Mouse (Mus musculus) neural tube, embryonic 14.5 days (tissue): ENCODE measurements around the gene Meis2. TPM values are rescaled to one million over a fixed set of nuclear protein-coding genes. Genes with fewer than 3 reads are reported as not detected.

Experiments
- ATAC-seq: fragments of 200-750 bp; cut with Nextera tagmentation; 2 replicates; pipeline ENCODE4 v1.8.0; 2017; ENCODE audit warnings: low read depth, mild to moderate bottlenecking, moderate TSS enrichment, moderate library complexity
- H3K27ac ChIP-seq: fragments of 300-500 bp; sonication (generic); 2 replicates; pipeline ENCODE4 v1.5.1; 2014; ENCODE audit warnings: low read depth, mild to moderate bottlenecking, control low read depth, low read length, moderate library complexity, mixed read lengths
- H3K27me3 ChIP-seq: fragments of 300-500 bp; sonication (generic); 2 replicates; pipeline ENCODE4 v1.6.1; 2014; ENCODE audit warnings: low read length; ENCODE audit not compliant: control insufficient read depth, insufficient read depth
- H3K36me3 ChIP-seq: fragments of 300-500 bp; sonication (generic); 2 replicates; pipeline ENCODE4 v1.6.1; 2014; ENCODE audit warnings: low read length, mixed read lengths; ENCODE audit not compliant: control insufficient read depth, insufficient read depth
- H3K4me1 ChIP-seq: fragments of 300-500 bp; sonication (generic); 2 replicates; pipeline ENCODE4 v1.6.1; 2014; ENCODE audit warnings: low read length; ENCODE audit not compliant: control insufficient read depth, insufficient read depth
- H3K4me2 ChIP-seq: fragments of 300-500 bp; sonication (generic); 2 replicates; pipeline ENCODE4 v1.6.1; 2014; ENCODE audit warnings: mild to moderate bottlenecking, low read depth, low read length, control low read depth
- H3K4me3 ChIP-seq: fragments of 300-500 bp; sonication (generic); 2 replicates; pipeline ENCODE4 v1.5.1; 2014; ENCODE audit warnings: low read depth, low read length, control low read depth, mixed read lengths
- H3K9ac ChIP-seq: fragments of 300-500 bp; sonication (generic); replicated peaks from 2 replicates; pipeline ENCODE4 v1.6.1; 2014; ENCODE audit warnings: low read depth, mild to moderate bottlenecking, control low read depth, low read length, mixed read lengths
- H3K9me3 ChIP-seq: fragments of 300-500 bp; sonication (generic); 2 replicates; pipeline ENCODE4 v1.6.1; 2016; ENCODE audit warnings: low read length; ENCODE audit not compliant: control insufficient read depth
- WGBS: fragments of 180-500 bp; shearing (Covaris S2); extraction: QIAGEN DNeasy Blood & Tissue Kit; methylation state at CpG from one replicate; pipeline ENCODE4 v1.1.7; 2014; 5-methylcytosine and 5-hydroxymethylcytosine counted together
- polyA plus RNA-seq: library from polyadenylated mRNA; unstranded; fragments of >200 nt; fragmentation: Nextera tagmentation; extraction: Ambion mirVana; gene quantifications from 2 replicates; pipeline ENCODE4 v1.2.1, GENCODE M21; 2014

Gene Meis2
- polyA plus RNA-seq, 1 experiment from 2014 or later, result 117 TPM

DNA sequence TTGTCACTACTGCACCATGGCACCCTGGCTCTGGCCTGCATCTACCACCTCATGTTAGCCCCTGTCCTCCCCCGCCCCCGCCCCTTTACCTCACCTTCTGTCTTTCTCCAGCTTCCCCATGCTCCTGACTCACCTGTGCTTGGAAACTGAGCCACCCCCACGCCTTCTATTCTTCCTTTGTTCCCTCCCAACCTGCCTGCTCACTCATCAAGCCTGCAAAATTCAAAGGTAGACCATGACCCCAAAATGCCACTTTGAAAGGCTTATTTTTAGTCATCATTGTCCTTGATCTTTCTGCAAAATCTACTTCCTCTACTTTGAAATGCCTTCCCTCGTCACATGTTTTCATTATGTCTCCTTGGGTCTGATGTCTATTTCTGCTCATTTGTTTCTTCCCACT, 77.2 kb downstream of the Meis2 start:
- no peaks in the 10 kb centered on the region; the same call in 1 of the 2 replicates for H3K4me1 ChIP-seq
- H3K36me3 ChIP-seq, result no peaks in the 10 kb centered on the region
- no peak overlapping the region for H3K4me2 ChIP-seq
- ATAC-seq, result no peak
- no peak overlapping the region for H3K27ac ChIP-seq
- H3K27me3 ChIP-seq, result no peaks in the 10 kb centered on the region
- H3K4me3 ChIP-seq, result no peak overlapping the region
- no peak overlapping the region for H3K9ac ChIP-seq
- no peaks in the 10 kb centered on the region for H3K9me3 ChIP-seq
- WGBS, result 94% methylated on average over 4 of the region's 4 CpGs

DNA sequence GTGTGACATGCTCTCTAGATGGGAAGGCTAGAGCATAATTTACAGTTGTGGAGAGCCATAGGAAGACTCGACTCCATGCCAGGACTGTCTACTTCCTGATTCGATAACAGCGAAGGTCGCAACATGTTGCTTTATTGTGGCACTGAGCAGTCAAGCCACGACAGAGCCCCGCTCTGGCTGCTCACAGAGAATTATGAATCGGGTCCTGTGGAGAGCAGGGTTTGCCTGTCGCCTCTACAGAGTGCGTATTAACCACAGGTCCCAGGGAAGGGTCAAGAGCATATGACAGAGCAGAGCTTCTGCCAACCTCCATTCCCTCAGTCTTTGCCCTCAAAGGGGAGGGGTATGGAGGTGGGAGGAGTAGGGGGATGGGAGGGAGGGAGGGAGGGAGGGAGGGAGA, 80.7 kb downstream of the Meis2 start:
- Histone ChIP-seq H3K9me3 (no peaks in the 10 kb centered on the region), H3K36me3 (no peaks in the 10 kb centered on the region), H3K4me1 (no peaks in the 10 kb centered on the region; the same call in 1 of the 2 replicates), H3K9ac (no peak overlapping the region), H3K4me3 (no peak overlapping the region), H3K27me3 (no peaks in the 10 kb centered on the region), H3K27ac (no peak overlapping the region), H3K4me2 (no peak overlapping the region)
- peak; percentile 55 for ATAC-seq
- 66% methylated on average over 9 of the region's 9 CpGs for WGBS

DNA sequence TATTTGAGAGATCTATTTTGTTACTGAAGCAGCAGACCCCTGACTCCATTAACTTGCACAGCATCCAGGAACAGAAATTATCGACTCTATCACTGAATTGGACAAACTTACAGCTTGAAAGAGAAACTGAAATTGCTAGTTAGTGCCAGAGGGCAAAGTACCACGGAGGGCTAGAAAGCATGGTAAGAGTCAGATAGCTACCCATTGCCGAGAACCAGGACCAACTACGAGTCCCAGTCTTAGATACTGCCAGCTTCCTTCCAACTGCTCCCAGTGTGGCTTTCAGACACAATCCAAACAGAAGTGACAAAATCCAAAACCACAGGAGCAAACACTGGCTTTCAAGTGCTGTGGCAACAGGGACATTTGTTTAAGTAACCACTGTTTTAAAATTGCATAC, 81.2 kb downstream of the Meis2 start:
- H3K9me3 ChIP-seq, result no peaks in the 10 kb centered on the region
- no peaks in the 10 kb centered on the region; the same call in 1 of the 2 replicates for H3K4me1 ChIP-seq
- H3K27me3 ChIP-seq, result no peaks in the 10 kb centered on the region
- H3K9ac ChIP-seq, result no peak overlapping the region
- no peaks in the 10 kb centered on the region for H3K36me3 ChIP-seq
- 83% methylated on average over 4 of the region's 4 CpGs for WGBS
- no peak overlapping the region for H3K27ac ChIP-seq
- no peak overlapping the region for H3K4me2 ChIP-seq
- ATAC-seq, result no peak
- no peak overlapping the region for H3K4me3 ChIP-seq

DNA sequence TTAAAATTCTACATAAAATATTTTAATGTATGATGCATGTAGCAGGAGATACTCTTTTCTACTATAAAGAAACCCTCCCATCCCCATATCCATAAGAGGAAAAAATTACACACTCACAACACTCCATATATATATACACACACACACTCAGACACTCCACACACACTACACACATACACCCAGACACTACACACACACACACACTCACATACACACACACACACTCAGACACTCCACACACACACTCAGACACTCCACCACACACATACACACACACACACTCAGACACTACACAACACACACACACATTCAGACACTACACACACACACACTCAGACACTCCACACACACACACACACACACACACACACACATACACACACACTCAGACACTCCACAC, 85.1 kb downstream of the Meis2 start:
- ATAC-seq, result no peak
- no peaks in the 10 kb centered on the region for H3K36me3 ChIP-seq
- H3K4me2 ChIP-seq, result no peak overlapping the region
- H3K9me3 ChIP-seq, result no peaks in the 10 kb centered on the region
- no peaks in the 10 kb centered on the region; the same call in 1 of the 2 replicates for H3K4me1 ChIP-seq
- no peaks in the 10 kb centered on the region for H3K27me3 ChIP-seq
- H3K4me3 ChIP-seq, result no peak overlapping the region
- H3K9ac ChIP-seq, result no peak overlapping the region
- H3K27ac ChIP-seq, result no peak overlapping the region; the same call in 1 of the 2 replicates

DNA sequence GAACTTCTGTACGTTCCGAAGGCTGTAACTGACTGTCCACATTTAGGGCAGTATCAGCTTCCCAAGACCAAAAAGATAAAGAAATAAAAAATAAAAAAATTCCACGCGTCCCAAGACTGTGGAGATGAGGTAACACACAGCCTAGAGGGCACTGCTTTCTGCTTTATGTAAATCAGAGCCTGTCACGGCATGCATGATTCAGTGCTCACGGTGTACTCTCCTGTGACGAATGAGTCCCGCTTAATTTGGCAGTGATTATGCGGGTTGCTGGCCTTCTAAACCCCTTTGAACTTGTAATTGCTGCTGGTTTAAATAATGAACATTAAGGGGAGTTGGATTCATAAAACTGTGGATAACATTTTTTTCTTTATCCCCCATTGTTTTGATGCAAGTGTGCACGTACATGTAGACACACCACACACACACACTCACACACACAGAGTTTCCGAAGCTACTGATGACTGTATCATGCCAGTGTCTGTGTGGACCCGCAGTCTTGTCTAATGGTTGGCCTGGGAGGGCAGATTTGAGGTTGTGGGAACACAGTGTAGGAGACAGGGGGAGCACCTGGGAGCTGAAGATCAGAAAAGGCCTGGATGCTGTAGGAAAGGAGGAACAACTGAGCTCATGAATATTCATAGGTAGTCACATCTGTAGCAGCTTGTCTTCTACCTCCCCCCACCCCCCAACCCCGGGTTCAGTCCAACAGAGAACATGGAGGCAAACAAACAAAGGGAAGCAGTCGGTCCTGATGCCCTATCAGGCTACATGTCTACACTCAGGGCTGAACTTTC, 85.8 kb downstream of the Meis2 start:
- H3K27me3 ChIP-seq, result no peaks in the 10 kb centered on the region
- no peak overlapping the region for H3K4me3 ChIP-seq
- H3K27ac ChIP-seq, result peak overlapping the region; percentile 34; the same call in 1 of the 2 replicates
- peak; percentile 84 for ATAC-seq
- H3K9ac ChIP-seq, result no peak overlapping the region
- H3K9me3 ChIP-seq, result no peaks in the 10 kb centered on the region
- H3K4me2 ChIP-seq, result no peak overlapping the region
- H3K4me1 ChIP-seq, result no peaks in the 10 kb centered on the region; the same call in 1 of the 2 replicates
- H3K36me3 ChIP-seq, result no peaks in the 10 kb centered on the region
- 35% methylated on average over 14 of the region's 14 CpGs for WGBS

DNA sequence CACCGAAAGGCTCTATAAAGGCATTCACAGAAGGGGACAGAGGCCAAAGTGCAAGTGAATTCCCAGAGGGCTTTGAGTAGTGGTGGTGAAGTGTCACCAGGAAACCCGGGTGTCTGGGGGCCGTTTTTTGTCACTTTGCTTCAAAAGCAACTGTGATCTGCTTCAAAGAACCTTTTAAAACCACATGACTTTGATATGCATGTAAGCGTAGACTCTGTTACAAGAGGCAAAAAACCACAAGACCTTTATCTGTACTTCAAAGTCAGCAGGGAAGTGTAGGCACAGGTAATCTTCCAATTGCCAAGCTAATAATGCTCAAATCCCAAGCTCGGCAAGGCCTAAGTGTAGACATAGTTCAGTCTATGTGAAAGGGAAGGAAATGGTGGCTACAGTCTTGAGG, 87.0 kb downstream of the Meis2 start:
- Histone ChIP-seq H3K9ac (no peak overlapping the region), H3K9me3 (no peaks in the 10 kb centered on the region), H3K4me1 (no peaks in the 10 kb centered on the region), H3K27ac (no peak overlapping the region), H3K27me3 (no peaks in the 10 kb centered on the region), H3K4me2 (no peak overlapping the region), H3K36me3 (no peaks in the 10 kb centered on the region), H3K4me3 (no peak overlapping the region)
- WGBS, result 68% methylated on average over 5 of the region's 5 CpGs
- no peak for ATAC-seq

DNA sequence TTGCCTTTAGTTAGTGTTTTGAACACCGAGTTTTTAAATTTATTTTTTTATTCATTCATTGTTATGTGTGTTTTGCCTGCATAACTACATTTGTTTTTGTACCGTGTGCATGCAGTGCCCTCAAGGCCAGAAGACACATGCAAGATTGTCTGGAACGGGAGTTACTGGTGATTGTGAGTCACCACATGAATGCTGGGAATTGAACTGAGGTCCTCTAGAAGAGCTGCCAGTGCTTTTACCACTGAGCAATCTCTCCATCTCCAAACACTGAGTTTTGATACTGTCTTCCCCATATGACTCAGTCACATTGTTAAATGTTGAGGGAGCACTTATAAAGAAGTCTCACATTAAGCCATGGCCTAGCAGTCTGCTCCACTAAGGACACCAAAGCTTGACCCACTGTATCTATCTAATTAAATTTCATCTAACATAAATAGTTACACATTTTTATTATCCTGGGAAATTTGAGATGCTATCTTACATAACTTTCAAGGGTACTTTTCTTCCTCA, 94.3 kb downstream of the Meis2 start:
- H3K9ac ChIP-seq, result no peak overlapping the region
- H3K9me3 ChIP-seq, result no peaks in the 10 kb centered on the region
- H3K36me3 ChIP-seq, result no peaks in the 10 kb centered on the region
- WGBS, result 94% methylated on average over 3 of the region's 3 CpGs
- no peaks in the 10 kb centered on the region for H3K27me3 ChIP-seq
- ATAC-seq, result no peak
- H3K4me2 ChIP-seq, result no peak overlapping the region
- H3K4me1 ChIP-seq, result no peaks in the 10 kb centered on the region
- H3K27ac ChIP-seq, result no peak overlapping the region
- no peak overlapping the region for H3K4me3 ChIP-seq

DNA sequence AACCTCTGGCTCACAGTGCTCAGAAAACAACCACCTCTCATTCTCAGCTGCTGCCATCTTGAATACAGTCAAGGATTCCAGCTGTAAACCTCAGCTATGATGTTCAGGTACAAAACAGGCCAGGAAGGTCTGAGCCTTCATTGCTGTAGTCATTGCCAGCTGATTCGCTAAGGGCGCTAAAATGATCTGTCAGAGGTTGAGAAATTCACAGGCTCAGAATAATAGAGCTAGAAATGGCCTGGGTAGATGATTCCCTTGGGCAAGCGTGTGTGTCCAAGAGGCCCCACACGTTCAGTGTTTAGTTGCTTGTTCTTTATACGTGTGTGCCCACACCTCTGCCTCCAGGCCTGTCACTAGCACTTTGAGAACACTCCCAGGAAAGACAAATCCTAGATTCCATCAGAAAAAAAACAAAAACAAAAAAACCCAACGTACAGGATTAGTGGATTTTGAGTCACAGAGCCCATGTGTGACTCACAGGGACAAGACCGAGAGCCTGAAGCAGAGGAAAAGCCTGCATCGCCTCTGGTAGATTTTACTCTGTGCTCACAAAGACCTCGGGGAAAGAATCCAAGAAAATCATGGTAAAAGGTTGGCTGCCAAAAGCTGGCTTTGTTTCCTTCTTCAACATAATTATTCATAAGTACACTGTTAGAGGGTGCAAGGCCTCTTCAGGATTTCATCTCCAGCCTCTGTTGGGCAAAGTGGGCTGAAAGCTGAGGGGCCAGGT, 95.4 kb downstream of the Meis2 start:
- ATAC-seq, result no peak
- no peaks in the 10 kb centered on the region for H3K9me3 ChIP-seq
- H3K36me3 ChIP-seq, result no peaks in the 10 kb centered on the region
- no peaks in the 10 kb centered on the region for H3K4me1 ChIP-seq
- H3K27ac ChIP-seq, result no peak overlapping the region
- H3K9ac ChIP-seq, result no peak overlapping the region
- 79% methylated on average over 9 of the region's 9 CpGs for WGBS
- no peak overlapping the region for H3K4me3 ChIP-seq
- no peak overlapping the region for H3K4me2 ChIP-seq
- H3K27me3 ChIP-seq, result no peaks in the 10 kb centered on the region

DNA sequence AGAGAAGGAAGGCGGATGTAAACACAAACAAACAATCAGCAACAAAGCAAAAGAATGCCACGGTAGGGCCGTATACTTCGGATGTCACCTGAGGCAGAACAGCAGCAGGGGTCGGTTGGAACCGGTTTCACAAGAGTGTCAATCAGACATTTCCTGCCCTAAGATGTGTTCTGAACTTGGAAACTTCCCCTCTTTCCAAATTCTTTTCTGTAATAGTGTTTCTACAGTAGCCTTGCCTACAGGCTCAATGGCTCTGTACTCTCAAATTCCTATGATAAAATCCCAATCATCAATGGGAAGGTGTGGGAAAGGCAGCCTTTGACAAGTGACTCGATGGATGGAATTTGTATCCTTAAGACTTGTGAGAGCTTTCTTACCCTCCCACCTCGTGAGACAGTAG, 96.4 kb downstream of the Meis2 start:
- 69% methylated on average over 8 of the region's 8 CpGs for WGBS
- no peaks in the 10 kb centered on the region for H3K27me3 ChIP-seq
- no peaks in the 10 kb centered on the region for H3K4me1 ChIP-seq
- H3K9ac ChIP-seq, result no peak overlapping the region
- no peaks in the 10 kb centered on the region for H3K36me3 ChIP-seq
- H3K27ac ChIP-seq, result no peak overlapping the region
- H3K4me2 ChIP-seq, result no peak overlapping the region
- ATAC-seq, result no peak
- no peak overlapping the region for H3K4me3 ChIP-seq
- H3K9me3 ChIP-seq, result no peaks in the 10 kb centered on the region
